Mouse (Mus musculus): ENCODE measurements at regions not wholly inside any gene's neighbourhood (a gene's known extent, or its start where the extent isn't known, plus 50 kb on each side); places are given as distances from the start of the nearest gene placed in this dataset.

DNA sequence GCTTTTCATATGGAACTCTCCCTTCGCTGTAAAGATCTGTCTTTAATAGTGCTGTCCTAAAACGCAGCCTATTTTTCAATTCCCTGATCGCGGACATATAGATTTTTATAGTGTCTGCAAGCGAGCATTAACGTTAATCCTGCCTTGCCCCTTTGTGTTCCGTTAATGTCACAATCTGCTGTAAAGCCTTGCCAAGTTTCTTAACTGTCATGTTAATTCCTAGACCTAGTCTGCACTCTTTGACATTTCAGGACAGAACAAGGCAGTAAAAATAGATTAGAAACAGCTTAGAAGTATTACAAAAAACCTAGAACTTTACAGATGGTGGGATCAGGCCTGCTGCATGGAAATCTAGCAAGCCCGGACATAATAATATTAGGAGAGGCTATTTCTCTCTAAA is 410.6 kb downstream of the Zfp536 start:
- Histone ChIP-seq H3K27me3 (replicated peaks; ENCODE audit: low read depth, poor library complexity, severe bottlenecking) (peaks cover 14% of the 10 kb centered on the region), H3K9me3 (no peaks in the 10 kb centered on the region), H3K27ac (replicated peaks) (peak overlapping the region; percentile 77), H3K36me3 (replicated peaks) (no peaks in the 10 kb centered on the region), H3K4me1 (peaks cover 52% of the 10 kb centered on the region), H3K4me3 (peak overlapping the region; percentile 52)
- DNase-seq (ENCODE audit: low spot score): no peak
- 35% methylated on average over 8 of the region's 8 CpGs for WGBS

DNA sequence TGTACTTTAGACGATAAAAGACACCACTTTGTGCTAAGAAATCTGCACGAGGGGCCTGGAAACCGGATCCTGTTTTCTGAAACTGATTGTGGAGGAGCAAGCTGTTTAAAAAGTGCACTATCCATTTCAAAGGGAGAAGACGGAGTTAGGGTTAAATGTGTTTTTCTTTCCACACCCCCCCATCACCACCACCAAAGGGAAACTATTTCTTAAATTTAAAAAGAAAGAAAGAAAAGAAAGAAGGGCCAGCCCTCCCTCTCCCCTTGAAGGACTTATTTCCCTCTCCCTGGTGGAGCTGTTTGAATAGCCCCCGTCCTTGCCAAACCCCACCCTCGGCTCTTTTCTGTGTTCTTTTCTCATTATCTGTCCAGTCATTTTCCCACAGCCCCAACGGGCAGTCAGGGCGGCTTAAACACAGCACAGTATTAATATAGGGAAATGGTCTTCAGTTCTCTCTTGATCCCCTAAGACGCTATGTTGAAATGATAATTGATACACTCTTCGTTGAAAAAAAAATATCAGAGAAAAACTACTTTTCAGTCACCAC is 409.7 kb downstream of the Zfp536 start:
- Histone ChIP-seq H3K27ac (replicated peaks) (peak overlapping the region; percentile 77), H3K36me3 (replicated peaks) (no peaks in the 10 kb centered on the region), H3K4me1 (peaks cover 48% of the 10 kb centered on the region), H3K27me3 (replicated peaks; ENCODE audit: low read depth, poor library complexity, severe bottlenecking) (peaks cover 14% of the 10 kb centered on the region), H3K9me3 (no peaks in the 10 kb centered on the region), H3K4me3 (no peak overlapping the region)
- WGBS: 13% methylated on average over 10 of the region's 10 CpGs
- DNase-seq (ENCODE audit: low spot score): peak; percentile 54

DNA sequence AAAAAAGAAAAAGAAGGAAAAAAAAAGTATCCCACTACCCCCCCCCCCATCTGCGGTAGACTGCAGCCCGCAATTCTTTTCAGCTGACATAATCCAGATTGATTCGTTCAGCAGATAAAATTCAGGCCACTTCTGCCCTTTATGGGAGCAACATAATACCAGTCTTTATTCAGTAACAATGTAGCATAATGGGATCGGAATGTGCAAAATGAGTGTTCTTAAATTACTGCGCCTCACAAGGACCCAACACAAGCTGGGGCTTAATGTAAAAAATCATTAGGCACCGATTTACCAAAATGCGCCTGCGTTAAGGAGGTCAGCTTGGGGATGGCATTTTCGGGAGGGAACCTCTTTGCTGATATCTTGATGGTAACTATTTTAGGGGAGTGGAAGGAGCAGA is 409.2 kb downstream of the Zfp536 start:
- 34% methylated on average over 9 of the region's 9 CpGs for WGBS
- Histone ChIP-seq H3K27me3 (replicated peaks; ENCODE audit: low read depth, poor library complexity, severe bottlenecking) (peaks cover 14% of the 10 kb centered on the region), H3K9me3 (no peaks in the 10 kb centered on the region), H3K4me3 (no peak overlapping the region), H3K4me1 (peaks cover 48% of the 10 kb centered on the region), H3K27ac (replicated peaks) (peak overlapping the region; percentile 73), H3K36me3 (replicated peaks) (no peaks in the 10 kb centered on the region)
- no peak for DNase-seq (ENCODE audit: low spot score)

GRCm38 (mm10) chr7:37366006-37366405 is 407.4 kb downstream of the Zfp536 start:
- H3K27ac ChIP-seq (replicated peaks): no peak overlapping the region
- peaks cover 49% of the 10 kb centered on the region for H3K4me1 ChIP-seq

DNA sequence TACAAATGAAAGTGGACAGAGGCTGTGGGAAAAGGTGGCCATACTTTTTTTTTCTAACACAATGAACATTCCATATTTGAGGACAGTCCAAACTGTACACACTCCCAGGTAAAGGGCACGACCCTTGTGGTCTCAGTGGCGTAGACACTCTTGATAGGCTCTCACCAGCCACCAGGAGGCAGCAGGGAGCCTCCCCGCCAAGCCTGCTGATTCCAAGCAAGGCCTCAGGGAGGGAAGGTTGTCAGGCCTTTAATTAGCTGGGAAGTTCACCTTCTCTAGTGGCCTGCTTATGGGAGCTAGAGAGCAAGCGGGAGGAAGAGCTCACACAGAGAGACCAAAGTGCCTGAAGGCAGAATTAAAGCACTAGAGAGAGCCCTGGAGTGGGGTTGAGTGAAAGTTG is 403.7 kb downstream of the Zfp536 start:
- DNase-seq (ENCODE audit: low spot score): peak; percentile 66
- no peak overlapping the region for H3K4me3 ChIP-seq
- peaks cover 26% of the 10 kb centered on the region for H3K4me1 ChIP-seq
- H3K36me3 ChIP-seq (replicated peaks): no peaks in the 10 kb centered on the region
- peaks cover 13% of the 10 kb centered on the region; the same call in 1 of the 2 replicates for H3K27me3 ChIP-seq (replicated peaks; ENCODE audit: low read depth, poor library complexity, severe bottlenecking)
- H3K27ac ChIP-seq (replicated peaks): no peak overlapping the region
- 30% methylated on average over 4 of the region's 4 CpGs for WGBS
- H3K9me3 ChIP-seq: no peaks in the 10 kb centered on the region

More at GRCm38 (mm10) chr7:37366006-37366405, 407.4 kb downstream of the Zfp536 start:
- Histone ChIP-seq H3K4me3 (no peak overlapping the region), H3K9me3 (no peaks in the 10 kb centered on the region), H3K27me3 (replicated peaks; ENCODE audit: low read depth, poor library complexity, severe bottlenecking) (peaks cover 7% of the 10 kb centered on the region), H3K36me3 (replicated peaks) (no peaks in the 10 kb centered on the region)
- no peak for DNase-seq (ENCODE audit: low spot score)
- WGBS: 92% methylated on average over 19 of the region's 19 CpGs

- no peak overlapping the region for H3K27ac ChIP-seq (replicated peaks)
- 13% methylated on average over 11 of the region's 11 CpGs for WGBS
- no peaks in the 10 kb centered on the region for H3K36me3 ChIP-seq (replicated peaks)
- peaks cover 34% of the 10 kb centered on the region for H3K27me3 ChIP-seq (replicated peaks; ENCODE audit: low read depth, poor library complexity, severe bottlenecking)
- peaks cover 57% of the 10 kb centered on the region for H3K4me1 ChIP-seq
- peak; percentile 83 for DNase-seq (ENCODE audit: low spot score)
- H3K4me3 ChIP-seq: peak overlapping the region; percentile 35; the same call in 1 of the 2 replicates
- H3K9me3 ChIP-seq: no peaks in the 10 kb centered on the region
Measured at GRCm38 (mm10) chr7:37373864-37374263, 399.6 kb downstream of the Zfp536 start.

- DNase-seq (ENCODE audit: low spot score): peak; percentile 48
- peaks cover 37% of the 10 kb centered on the region for H3K27me3 ChIP-seq (replicated peaks; ENCODE audit: low read depth, poor library complexity, severe bottlenecking)
Measured at GRCm38 (mm10) chr7:37375044-37375443, 398.4 kb downstream of the Zfp536 start.

DNA sequence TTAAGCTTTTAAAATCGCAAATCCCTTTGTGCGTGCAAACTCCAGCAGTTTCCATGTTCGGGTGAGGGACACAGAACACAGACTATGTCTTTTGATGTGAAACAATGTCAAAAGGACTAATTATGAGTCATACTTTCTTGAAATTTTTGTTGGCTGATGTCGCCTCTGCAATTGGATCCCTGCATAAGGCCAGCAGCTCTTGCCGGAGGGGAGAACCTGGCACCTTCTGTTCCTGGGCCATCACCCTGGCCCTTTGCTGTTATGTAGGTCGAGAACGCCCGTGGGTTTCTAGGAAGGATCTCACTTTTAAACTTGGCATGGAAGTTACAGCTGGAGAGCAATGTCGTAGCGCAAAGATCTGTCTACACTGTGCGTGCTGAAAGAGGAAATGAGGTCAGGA is 397.9 kb downstream of the Zfp536 start:
- H3K4me3 ChIP-seq: no peak overlapping the region
- 46% methylated on average over 11 of the region's 11 CpGs for WGBS
- peaks cover 37% of the 10 kb centered on the region for H3K27me3 ChIP-seq (replicated peaks; ENCODE audit: low read depth, poor library complexity, severe bottlenecking)
- peaks cover 52% of the 10 kb centered on the region for H3K4me1 ChIP-seq
- peak overlapping the region; percentile 73 for H3K27ac ChIP-seq (replicated peaks)
- H3K9me3 ChIP-seq: no peaks in the 10 kb centered on the region
- peak; percentile 35 for DNase-seq (ENCODE audit: low spot score)
- H3K36me3 ChIP-seq (replicated peaks): no peaks in the 10 kb centered on the region

More at GRCm38 (mm10) chr7:37375044-37375443, 398.4 kb downstream of the Zfp536 start:
- no peaks in the 10 kb centered on the region for H3K36me3 ChIP-seq (replicated peaks)
- peak overlapping the region; percentile 73 for H3K27ac ChIP-seq (replicated peaks)
- no peaks in the 10 kb centered on the region for H3K9me3 ChIP-seq
- 48% methylated on average over 9 of the region's 9 CpGs for WGBS
- no peak overlapping the region for H3K4me3 ChIP-seq
- peaks cover 52% of the 10 kb centered on the region for H3K4me1 ChIP-seq

GRCm38 (mm10) chr7:37376207-37376606 is 397.2 kb downstream of the Zfp536 start:
- H3K4me3 ChIP-seq: no peak overlapping the region
- H3K27me3 ChIP-seq (replicated peaks; ENCODE audit: low read depth, poor library complexity, severe bottlenecking): peaks cover 37% of the 10 kb centered on the region
- 10% methylated on average over 6 of the region's 6 CpGs for WGBS
- peak; percentile 73 for DNase-seq (ENCODE audit: low spot score)
- no peaks in the 10 kb centered on the region for H3K36me3 ChIP-seq (replicated peaks)
- H3K9me3 ChIP-seq: no peaks in the 10 kb centered on the region
- peak overlapping the region; percentile 73 for H3K27ac ChIP-seq (replicated peaks)
- H3K4me1 ChIP-seq: peaks cover 48% of the 10 kb centered on the region

DNA sequence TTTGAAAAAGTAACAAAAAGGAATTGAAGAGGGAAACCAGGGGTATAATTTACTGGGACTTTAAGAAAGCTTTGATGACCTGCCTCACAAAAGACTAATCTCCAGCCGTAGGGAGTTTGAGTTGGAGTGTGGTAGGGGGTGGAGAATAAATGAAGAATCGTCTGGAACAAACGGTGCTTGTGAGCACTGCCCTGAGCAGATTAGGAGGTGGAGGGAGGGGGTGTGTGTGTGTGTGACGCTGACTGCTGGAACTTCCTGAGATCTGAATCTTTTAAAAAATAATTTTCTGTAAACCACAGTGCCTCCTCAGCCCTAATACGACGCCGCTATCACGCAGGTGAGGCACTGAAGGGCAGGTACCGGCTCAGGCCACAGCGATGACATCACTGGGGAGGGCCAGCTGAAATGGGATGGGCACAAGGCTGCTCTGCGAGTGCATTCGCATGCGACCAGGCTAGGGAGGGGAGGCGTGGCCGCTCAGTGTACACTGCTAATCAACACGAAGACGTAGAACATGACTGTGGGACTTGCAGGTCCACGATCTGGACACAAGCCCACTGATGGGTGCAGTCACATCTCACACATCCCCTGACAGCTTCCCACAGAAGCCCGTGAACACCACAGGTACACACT is 395.4 kb downstream of the Zfp536 start:
- Histone ChIP-seq H3K9me3 (no peaks in the 10 kb centered on the region), H3K4me3 (peak overlapping the region; percentile 36; the same call in 1 of the 2 replicates), H3K36me3 (replicated peaks) (no peaks in the 10 kb centered on the region), H3K27ac (replicated peaks) (no peak overlapping the region), H3K27me3 (replicated peaks; ENCODE audit: low read depth, poor library complexity, severe bottlenecking) (peaks cover 28% of the 10 kb centered on the region), H3K4me1 (peaks cover 48% of the 10 kb centered on the region)
- no peak for DNase-seq (ENCODE audit: low spot score)
- 29% methylated on average over 19 of the region's 19 CpGs for WGBS

DNA sequence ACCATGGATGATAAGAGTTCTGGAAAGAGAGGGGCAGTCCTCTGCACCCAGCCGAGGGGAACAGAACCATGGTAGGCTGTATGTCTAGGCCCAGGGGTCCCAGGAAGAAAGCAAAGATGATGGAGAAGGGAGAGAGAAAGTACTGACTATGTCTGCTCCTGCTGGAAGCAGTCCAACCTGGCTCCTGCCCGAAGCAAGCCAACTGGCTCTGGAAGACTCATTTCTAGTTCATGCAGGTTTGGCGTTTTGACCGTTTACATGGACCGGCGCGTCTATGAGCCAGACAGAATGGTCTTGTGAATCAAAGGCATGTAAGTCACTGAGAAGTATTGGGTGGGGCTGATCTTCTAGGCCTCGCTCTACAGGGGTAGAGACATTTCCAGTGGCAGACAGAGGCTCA is 385.6 kb downstream of the Zfp536 start:
- WGBS: 93% methylated on average over 8 of the region's 8 CpGs
- no peak for DNase-seq (ENCODE audit: low spot score)
- no peak overlapping the region for H3K27ac ChIP-seq (replicated peaks)
- no peaks in the 10 kb centered on the region for H3K9me3 ChIP-seq
- no peaks in the 10 kb centered on the region for H3K27me3 ChIP-seq (replicated peaks; ENCODE audit: low read depth, poor library complexity, severe bottlenecking)
- H3K4me1 ChIP-seq: peaks cover 21% of the 10 kb centered on the region
- H3K36me3 ChIP-seq (replicated peaks): no peaks in the 10 kb centered on the region
- H3K4me3 ChIP-seq: no peak overlapping the region

- 75% methylated on average over 22 of the region's 22 CpGs for WGBS
- H3K9me3 ChIP-seq: no peaks in the 10 kb centered on the region
- H3K27ac ChIP-seq (replicated peaks): peak overlapping the region; percentile 44; the same call in 1 of the 2 replicates
- peaks cover 18% of the 10 kb centered on the region for H3K4me1 ChIP-seq
- no peaks in the 10 kb centered on the region for H3K27me3 ChIP-seq (replicated peaks; ENCODE audit: low read depth, poor library complexity, severe bottlenecking)
- no peak overlapping the region for H3K4me3 ChIP-seq
- DNase-seq (ENCODE audit: low spot score): no peak
- no peaks in the 10 kb centered on the region for H3K36me3 ChIP-seq (replicated peaks)
Measured at GRCm38 (mm10) chr7:37388843-37389702, 384.4 kb downstream of the Zfp536 start.
